Comparison of ENCODE assay signal across 29 mouse cellular contexts in the genomic region with DNA sequence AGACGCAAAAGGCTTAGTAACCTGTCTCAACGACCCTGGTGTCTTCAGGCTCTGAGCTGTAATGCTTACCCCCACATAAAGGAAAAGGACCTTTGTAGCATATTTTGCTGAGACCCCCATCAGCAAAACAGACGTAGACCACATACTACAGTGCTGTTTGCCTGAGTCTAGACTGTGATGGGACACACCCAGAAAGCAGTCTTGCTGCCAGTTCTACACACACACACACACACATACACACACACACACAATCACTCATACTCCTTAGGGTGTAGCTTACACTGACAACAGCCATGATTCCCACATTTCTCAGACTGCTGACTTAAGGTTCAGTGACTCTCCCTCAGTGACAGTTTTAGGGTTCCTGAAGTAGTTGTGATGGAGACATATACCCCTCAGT. TPM values are rescaled to one million over a fixed set of nuclear protein-coding genes. Genes with fewer than 3 reads are reported as not detected.
A peak's percentile ranks its signal among the peaks of the same experiment; 100 is the strongest.
DNase-seq lines count a peak whose midpoint lies in the region; ATAC-seq and TF ChIP-seq lines count a peak whose summit lies in the region.
"Had no signal": no experiment of that assay in that cellular context is flagged by ENCODE, and none has a peak within 500 bp of the region (broad histone marks: within the 10 kb centered on the region; RNA-seq: fewer than 3 reads in every experiment).

No protein-coding gene starts in this region.

- H3K4me2 ChIP-seq in lung, postnatal 0 days (replicated peaks; ENCODE audit: low read depth, low read length), result no peak overlapping the region
- H3K4me2 ChIP-seq in intestine, postnatal 0 days (replicated peaks; ENCODE audit: low read depth), result no peak overlapping the region
- H3K4me2 ChIP-seq in stomach, embryonic 15.5 days, result no peak overlapping the region
- no peak overlapping the region for H3K4me2 ChIP-seq in stomach, postnatal 0 days (replicated peaks; ENCODE audit: low read depth)
- H3K4me2 ChIP-seq: embryonic facial prominence, embryonic 13.5 days; embryonic facial prominence, embryonic 15.5 days; forebrain, embryonic 12.5 days had no signal

- no peaks in the 10 kb centered on the region for H3K9me3 ChIP-seq in lung, postnatal 0 days (ENCODE audit: low read length)
- no peaks in the 10 kb centered on the region for H3K9me3 ChIP-seq in intestine, postnatal 0 days (ENCODE audit: control insufficient read depth)
- H3K9me3 ChIP-seq in stomach, embryonic 15.5 days, result no peaks in the 10 kb centered on the region
- H3K9me3 ChIP-seq in stomach, postnatal 0 days (ENCODE audit: control insufficient read depth, low read length), result no peaks in the 10 kb centered on the region
- H3K9me3 ChIP-seq in midbrain, embryonic 10.5 days (replicated peaks), result no peaks in the 10 kb centered on the region
- H3K9me3 ChIP-seq: embryonic facial prominence, embryonic 13.5 days; embryonic facial prominence, embryonic 15.5 days; forebrain, embryonic 10.5 days; forebrain, embryonic 12.5 days; G1E had no signal

- no peak for TF ChIP-seq CTCF in lung, postnatal 0 days (IDR thresholded peaks at IDR 0.05)
- TF ChIP-seq CTCF in intestine, postnatal 0 days (IDR thresholded peaks at IDR 0.05; ENCODE audit: low read depth), result no peak
- TF ChIP-seq CTCF in stomach, postnatal 0 days (IDR thresholded peaks at IDR 0.05; ENCODE audit: low read depth), result no peak

- H3K4me1 ChIP-seq in lung, postnatal 0 days (ENCODE audit: insufficient read depth, low read depth, low read length), result no peaks in the 10 kb centered on the region
- H3K4me1 ChIP-seq in intestine, postnatal 0 days (replicated peaks; ENCODE audit: control insufficient read depth, insufficient read depth, low read length), result no peaks in the 10 kb centered on the region
- no peaks in the 10 kb centered on the region for H3K4me1 ChIP-seq in stomach, embryonic 15.5 days
- H3K4me1 ChIP-seq in stomach, postnatal 0 days (replicated peaks; ENCODE audit: control insufficient read depth, insufficient read depth), result no peaks in the 10 kb centered on the region
- H3K4me1 ChIP-seq in midbrain, embryonic 10.5 days, result no peaks in the 10 kb centered on the region
- H3K4me1 ChIP-seq: embryonic facial prominence, embryonic 13.5 days; embryonic facial prominence, embryonic 15.5 days; forebrain, embryonic 10.5 days; forebrain, embryonic 12.5 days had no signal

- no peak for DNase-seq in lung, postnatal 0 days (ENCODE audit: low spot score)
- no peak for DNase-seq in lung, postnatal 10 days
- peak; percentile 61 for DNase-seq in stomach, postnatal 0 days (ENCODE audit: low spot score)
- no peak for DNase-seq in spleen, postnatal 36 days (ENCODE audit: low spot score in 2 of 2)
- no peak for DNase-seq in ovary, adult 18-20 months (ENCODE audit: low spot score)
- DNase-seq in midbrain, embryonic 10.5 days (ENCODE audit: low spot score), result no peak
- DNase-seq: adrenal gland, adult 8-10 months; adrenal gland, postnatal 14 days; adrenal gland, postnatal 36 days; B cell, adult 2 months; cerebellum, adult 11-12 months; cerebellum, adult 2 months; cerebellum, adult 9-11 months; cerebellum, postnatal 14 days; cerebellum, postnatal 36 days; embryo, embryonic 11 days had no signal

- H3K4me3 ChIP-seq in lung, postnatal 0 days (ENCODE audit: low read depth, low read length), result no peak overlapping the region
- H3K4me3 ChIP-seq in intestine, postnatal 0 days (ENCODE audit: low read depth, low read length), result no peak overlapping the region
- H3K4me3 ChIP-seq in stomach, embryonic 15.5 days (replicated peaks), result no peak overlapping the region
- no peak overlapping the region for H3K4me3 ChIP-seq in stomach, postnatal 0 days (ENCODE audit: low read depth, low read length)
- no peak overlapping the region for H3K4me3 ChIP-seq in midbrain, embryonic 10.5 days
- H3K4me3 ChIP-seq: embryonic facial prominence, embryonic 13.5 days; embryonic facial prominence, embryonic 15.5 days; erythroblast, embryonic 14.5 days; forebrain, embryonic 10.5 days; forebrain, embryonic 12.5 days had no signal

- TF ChIP-seq EP300 in lung, postnatal 0 days (IDR thresholded peaks at IDR 0.05), result no peak
- TF ChIP-seq EP300 in stomach, postnatal 0 days (optimal IDR thresholded peaks at IDR 0.05), result no peak

- peak; percentile 34; the same call in 1 of the 2 replicates for ATAC-seq in lung, postnatal 0 days
- ATAC-seq in intestine, postnatal 0 days, result 0 out of 2 replicates have a peak, but pooled peaks have one; percentile 16
- ATAC-seq in stomach, embryonic 15.5 days (ENCODE audit: insufficient read depth, low FRiP score, low read depth), result no peak
- ATAC-seq in stomach, postnatal 0 days (ENCODE audit: low FRiP score, low TSS enrichment), result peak; percentile 88
- ATAC-seq: activated CD4-positive, CD25-positive, alpha-beta regulatory T cell, adult 4 months; CD4-positive, CD25-positive, alpha-beta regulatory T cell, adult 4 months; forebrain, embryonic 14.5 days; Patski had no signal

- H3K9ac ChIP-seq in lung, postnatal 0 days (replicated peaks; ENCODE audit: low read depth), result no peak overlapping the region
- no peak overlapping the region for H3K9ac ChIP-seq in intestine, postnatal 0 days (ENCODE audit: low read depth, low read length)
- no peak overlapping the region for H3K9ac ChIP-seq in stomach, embryonic 15.5 days
- no peak overlapping the region for H3K9ac ChIP-seq in stomach, postnatal 0 days (ENCODE audit: low read length)
- H3K9ac ChIP-seq: embryonic facial prominence, embryonic 13.5 days; embryonic facial prominence, embryonic 15.5 days; forebrain, embryonic 12.5 days had no signal

- H3K36me3 ChIP-seq in lung, postnatal 0 days (ENCODE audit: insufficient read depth, low read length), result peaks cover 8% of the 10 kb centered on the region
- H3K36me3 ChIP-seq in intestine, postnatal 0 days (ENCODE audit: control insufficient read depth, insufficient read depth), result peaks cover 52% of the 10 kb centered on the region
- peaks cover 23% of the 10 kb centered on the region for H3K36me3 ChIP-seq in stomach, embryonic 15.5 days
- H3K36me3 ChIP-seq in stomach, postnatal 0 days (ENCODE audit: control insufficient read depth, insufficient read depth, low read length), result peaks cover 4% of the 10 kb centered on the region; the same call in 1 of the 2 replicates
- peaks cover 97% of the 10 kb centered on the region for H3K36me3 ChIP-seq in midbrain, embryonic 10.5 days

- no peaks in the 10 kb centered on the region for H3K27me3 ChIP-seq in lung, postnatal 0 days (replicated peaks; ENCODE audit: insufficient read depth, low read length)
- H3K27me3 ChIP-seq in intestine, postnatal 0 days (replicated peaks; ENCODE audit: control insufficient read depth, insufficient read depth, low read length), result no peaks in the 10 kb centered on the region
- no peaks in the 10 kb centered on the region for H3K27me3 ChIP-seq in stomach, embryonic 15.5 days (replicated peaks)
- no peaks in the 10 kb centered on the region for H3K27me3 ChIP-seq in stomach, postnatal 0 days (ENCODE audit: control insufficient read depth, insufficient read depth, low read length)
- H3K27me3 ChIP-seq in midbrain, embryonic 10.5 days (ENCODE audit: low read depth, poor library complexity, severe bottlenecking), result no peaks in the 10 kb centered on the region
- H3K27me3 ChIP-seq: CH12.LX; embryonic facial prominence, embryonic 13.5 days; embryonic facial prominence, embryonic 15.5 days; forebrain, embryonic 12.5 days; Patski had no signal

- WGBS in lung, postnatal 0 days, result 68% methylated on average over 3 of the region's 3 CpGs
- 55% methylated on average over 3 of the region's 3 CpGs for WGBS in intestine, postnatal 0 days
- WGBS in stomach, embryonic 15.5 days, result 73% methylated on average over 3 of the region's 3 CpGs
- WGBS in stomach, postnatal 0 days, result 60% methylated on average over 3 of the region's 3 CpGs
- 83% methylated on average over 3 of the region's 3 CpGs for WGBS in midbrain, embryonic 10.5 days

- peak overlapping the region; percentile 60; the same call in 1 of the 2 replicates for H3K27ac ChIP-seq in lung, postnatal 0 days (ENCODE audit: low read length)
- H3K27ac ChIP-seq in intestine, postnatal 0 days (ENCODE audit: low read depth, low read length), result no peak overlapping the region
- peak overlapping the region; percentile 69 for H3K27ac ChIP-seq in stomach, embryonic 15.5 days
- H3K27ac ChIP-seq in stomach, postnatal 0 days (replicated peaks), result peak overlapping the region; percentile 87
- no peak overlapping the region for H3K27ac ChIP-seq in midbrain, embryonic 10.5 days (replicated peaks)
- H3K27ac ChIP-seq: embryonic facial prominence, embryonic 13.5 days; embryonic facial prominence, embryonic 15.5 days; forebrain, embryonic 10.5 days; forebrain, embryonic 12.5 days had no signal

RNA-seq across cellular contexts. Expression of a gene that starts 12.2 kb away (rescaled TPM):
- polyA plus RNA-seq in lung, postnatal 0 days (2015; fragmentation: Nextera tagmentation; extraction: Ambion mirVana), result 4.8 and 7.3 TPM in 2 replicates
- polyA plus RNA-seq in intestine, postnatal 0 days (2015; fragmentation: Nextera tagmentation; extraction: Ambion mirVana), result 2.7 and 2.9 TPM in 2 replicates
- polyA plus RNA-seq in stomach, embryonic 15.5 days (2015; fragmentation: Nextera tagmentation; extraction: Ambion mirVana), result 8.3 and 9.6 TPM in 2 replicates
- 3.2 and 3.9 TPM in 2 replicates for polyA plus RNA-seq in stomach, postnatal 0 days (2015; fragmentation: Nextera tagmentation; extraction: Ambion mirVana)
- polyA plus RNA-seq in midbrain, embryonic 10.5 days (2016; fragmentation: Nextera tagmentation; extraction: Ambion mirVana), result 7.3 and 11.2 TPM in 2 replicates

RNA-seq across cellular contexts. Expression of a gene that starts 12.8 kb away (rescaled TPM):
- polyA plus RNA-seq in lung, postnatal 0 days (2015; fragmentation: Nextera tagmentation; extraction: Ambion mirVana), result 84.0 and 84.3 TPM in 2 replicates
- 34.5 and 36.5 TPM in 2 replicates for polyA plus RNA-seq in intestine, postnatal 0 days (2015; fragmentation: Nextera tagmentation; extraction: Ambion mirVana)
- 91.1 and 96.6 TPM in 2 replicates for polyA plus RNA-seq in stomach, embryonic 15.5 days (2015; fragmentation: Nextera tagmentation; extraction: Ambion mirVana)
- 70.7 and 76.0 TPM in 2 replicates for polyA plus RNA-seq in stomach, postnatal 0 days (2015; fragmentation: Nextera tagmentation; extraction: Ambion mirVana)
- 151 and 156 TPM in 2 replicates for polyA plus RNA-seq in midbrain, embryonic 10.5 days (2016; fragmentation: Nextera tagmentation; extraction: Ambion mirVana)

RNA-seq across cellular contexts. Expression of a gene that starts 45.3 kb away (rescaled TPM):
- polyA plus RNA-seq in lung, postnatal 0 days (2015; fragmentation: Nextera tagmentation; extraction: Ambion mirVana), result 8.5 TPM in 2 replicates
- polyA plus RNA-seq in intestine, postnatal 0 days (2015; fragmentation: Nextera tagmentation; extraction: Ambion mirVana), result 4.7 and 5.1 TPM in 2 replicates
- polyA plus RNA-seq in stomach, embryonic 15.5 days (2015; fragmentation: Nextera tagmentation; extraction: Ambion mirVana), result 8.9 and 9.8 TPM in 2 replicates
- polyA plus RNA-seq in stomach, postnatal 0 days (2015; fragmentation: Nextera tagmentation; extraction: Ambion mirVana), result 4.3 and 5.6 TPM in 2 replicates
- 11.7 and 12.5 TPM in 2 replicates for polyA plus RNA-seq in midbrain, embryonic 10.5 days (2016; fragmentation: Nextera tagmentation; extraction: Ambion mirVana)

RNA-seq across cellular contexts. Expression of a gene that starts 45.5 kb away (rescaled TPM):
- polyA plus RNA-seq in lung, postnatal 0 days (2015; fragmentation: Nextera tagmentation; extraction: Ambion mirVana), result 14.9 and 19.7 TPM in 2 replicates
- polyA plus RNA-seq in intestine, postnatal 0 days (2015; fragmentation: Nextera tagmentation; extraction: Ambion mirVana), result 1.8 and 1.9 TPM in 2 replicates
- polyA plus RNA-seq in stomach, embryonic 15.5 days (2015; fragmentation: Nextera tagmentation; extraction: Ambion mirVana), result 7.2 and 8.3 TPM in 2 replicates
- polyA plus RNA-seq in stomach, postnatal 0 days (2015; fragmentation: Nextera tagmentation; extraction: Ambion mirVana), result 3.7 and 3.8 TPM in 2 replicates
- polyA plus RNA-seq in midbrain, embryonic 10.5 days (2016; fragmentation: Nextera tagmentation; extraction: Ambion mirVana), result 12.4 TPM in 2 replicates

Comparison
In these comparisons a context has a peak if more than half of its experiments do, and no peak if none do; other contexts are left out.
1. H3K27ac ChIP-seq: peak in lung, postnatal 0 days (single experiment), stomach, embryonic 15.5 days (single experiment) and stomach, postnatal 0 days (single experiment); none in intestine, postnatal 0 days (single experiment) and midbrain, embryonic 10.5 days (single experiment).